Mouse (Mus musculus) retina, adult 2 months (tissue): ENCODE results near the gene Sap30.
"Not testable (repeated sequence)": the region's sequence is repeated elsewhere in the genome, so short reads cannot be mapped to it uniquely, and the experiment has no call there.

Source experiments
- DNase-seq: peaks from one replicate; pipeline ENCODE4 v3.0.0-alpha.2; 2012; ENCODE audit warnings: low read depth, low spot score

Sap30 gene

DNA sequence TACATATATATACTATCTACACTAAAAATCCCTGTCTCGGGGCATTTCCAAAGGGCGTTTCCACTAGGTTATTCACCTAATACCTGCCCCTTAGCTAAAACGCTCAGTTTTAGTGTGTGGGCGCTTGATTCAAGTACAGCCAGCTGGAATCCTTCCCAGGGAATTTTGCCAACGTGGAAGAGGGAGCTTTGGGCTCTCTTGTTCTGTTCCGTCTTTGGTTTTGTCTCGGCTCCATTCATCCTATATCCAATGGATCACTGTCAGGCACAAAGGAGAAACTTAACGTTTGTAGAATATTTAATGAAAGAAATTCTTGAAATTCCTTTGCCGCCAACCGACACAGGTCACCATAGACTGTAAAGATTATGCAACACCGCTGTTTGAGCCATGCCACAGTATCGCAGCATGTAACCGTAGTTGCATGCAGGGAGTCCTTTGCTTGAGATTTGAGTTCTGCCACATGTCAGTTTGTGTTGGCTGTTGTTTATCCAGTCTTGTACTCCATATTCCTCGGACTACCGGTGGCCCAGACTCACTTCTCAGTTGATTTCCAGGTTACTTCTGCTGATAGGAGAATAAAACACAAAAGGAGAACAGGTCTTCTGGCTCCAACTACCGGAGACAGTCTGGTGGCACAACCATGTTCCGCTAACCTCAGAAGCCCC, 11.3 kb upstream of the Sap30 start:
- no peak for DNase-seq

DNA sequence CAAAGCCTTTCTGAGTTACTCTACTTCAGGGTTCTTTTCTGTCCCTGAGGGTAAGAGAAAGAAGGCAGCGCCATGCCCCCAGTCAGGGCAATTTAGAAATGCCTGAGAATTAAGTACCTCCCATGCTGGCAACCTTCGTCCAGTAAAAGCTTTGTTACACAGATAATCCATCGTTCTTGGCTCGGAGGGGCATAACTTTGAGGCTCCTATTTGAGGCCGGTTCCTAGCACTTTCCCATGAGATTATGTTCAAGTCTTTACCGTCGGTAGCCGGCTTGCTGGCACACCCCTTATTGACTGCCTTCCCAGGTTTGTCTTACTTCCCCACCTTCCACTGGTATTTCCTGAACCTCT, 10.8 kb upstream of the Sap30 start:
- DNase-seq = no peak

DNA sequence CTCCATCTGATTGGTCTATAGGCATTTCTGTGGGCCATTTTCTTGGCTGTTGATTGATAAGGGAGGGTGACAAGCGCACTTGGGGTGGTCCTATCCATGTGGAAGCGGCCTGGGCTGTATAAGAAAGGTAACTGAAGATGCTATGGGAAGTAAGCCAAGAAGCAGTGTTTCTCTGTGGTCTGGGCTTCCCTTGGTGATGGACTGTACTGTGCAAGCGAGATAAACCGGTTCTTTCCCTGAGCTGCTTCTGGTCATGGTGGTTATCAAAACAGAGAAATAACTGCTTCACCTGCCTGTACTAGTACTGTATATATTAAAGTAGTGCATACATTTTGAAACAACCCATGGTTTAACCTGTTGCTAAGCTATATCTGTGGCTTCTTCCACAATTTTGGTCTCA, 4.2 kb upstream of the Sap30 start:
- DNase-seq = no peak

DNA sequence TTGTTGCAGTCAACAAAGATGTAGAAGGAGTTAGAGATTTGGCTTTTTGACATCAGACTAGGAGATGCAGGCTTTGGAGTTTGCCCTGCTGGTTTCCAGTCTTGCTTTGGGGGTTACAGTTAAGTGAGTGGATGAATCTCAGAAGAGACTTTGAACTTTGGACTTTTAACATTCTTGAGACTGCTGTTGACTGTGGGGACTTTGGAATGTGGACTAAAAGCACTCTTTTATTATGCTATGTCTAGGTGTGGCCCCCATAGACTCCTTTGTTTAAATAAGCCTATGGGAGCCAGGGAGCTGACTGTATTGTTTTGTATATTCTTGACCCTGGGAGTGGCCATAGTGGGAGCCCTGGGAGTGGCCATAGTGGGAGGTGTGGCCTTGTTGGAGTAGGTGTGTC, 2.2 kb upstream of the Sap30 start:
- no peak for DNase-seq

DNA sequence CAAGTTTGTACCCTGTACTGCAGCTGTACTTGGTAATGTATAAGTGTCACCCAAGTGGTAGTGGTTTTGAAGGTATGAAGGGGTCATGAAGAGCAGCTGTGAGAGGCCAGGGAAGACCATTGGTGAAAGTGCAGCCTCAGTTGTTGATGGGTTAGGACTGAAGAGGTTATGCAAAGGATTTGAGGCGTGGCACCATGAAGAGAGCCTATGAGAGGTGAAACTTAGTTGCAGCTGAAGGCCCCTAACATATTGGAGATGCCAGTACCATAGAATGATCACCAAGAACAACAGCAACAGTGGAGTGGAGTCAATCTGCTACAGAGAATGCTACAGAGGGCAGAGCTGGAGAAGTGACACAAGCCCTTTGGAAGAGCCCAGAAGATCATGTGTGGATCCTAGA, 1.7 kb upstream of the Sap30 start:
- no peak for DNase-seq

DNA sequence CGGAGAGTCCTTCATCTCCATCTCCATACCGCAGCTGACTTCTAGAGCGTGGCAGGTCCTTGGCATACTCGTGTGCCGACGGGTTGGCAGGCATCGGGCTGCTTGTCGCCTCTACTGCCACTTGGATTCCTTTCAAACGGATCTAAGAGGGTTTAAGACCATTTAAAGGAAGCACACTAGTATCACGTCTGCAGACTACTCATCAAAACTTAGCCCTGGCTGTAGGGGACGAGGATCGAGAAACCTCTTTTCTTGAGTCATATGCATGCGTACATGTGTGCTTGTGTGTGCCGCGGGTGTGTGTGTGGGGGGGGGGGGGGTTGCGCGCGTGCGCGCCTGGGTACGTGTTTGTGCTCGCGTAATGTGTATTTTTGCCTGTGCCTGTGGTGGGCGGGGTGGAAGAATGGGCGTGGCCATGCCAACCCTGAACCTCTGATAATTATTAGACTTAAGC, 679 bp upstream of the Sap30 start:
- DNase-seq = peak; percentile 54

DNA sequence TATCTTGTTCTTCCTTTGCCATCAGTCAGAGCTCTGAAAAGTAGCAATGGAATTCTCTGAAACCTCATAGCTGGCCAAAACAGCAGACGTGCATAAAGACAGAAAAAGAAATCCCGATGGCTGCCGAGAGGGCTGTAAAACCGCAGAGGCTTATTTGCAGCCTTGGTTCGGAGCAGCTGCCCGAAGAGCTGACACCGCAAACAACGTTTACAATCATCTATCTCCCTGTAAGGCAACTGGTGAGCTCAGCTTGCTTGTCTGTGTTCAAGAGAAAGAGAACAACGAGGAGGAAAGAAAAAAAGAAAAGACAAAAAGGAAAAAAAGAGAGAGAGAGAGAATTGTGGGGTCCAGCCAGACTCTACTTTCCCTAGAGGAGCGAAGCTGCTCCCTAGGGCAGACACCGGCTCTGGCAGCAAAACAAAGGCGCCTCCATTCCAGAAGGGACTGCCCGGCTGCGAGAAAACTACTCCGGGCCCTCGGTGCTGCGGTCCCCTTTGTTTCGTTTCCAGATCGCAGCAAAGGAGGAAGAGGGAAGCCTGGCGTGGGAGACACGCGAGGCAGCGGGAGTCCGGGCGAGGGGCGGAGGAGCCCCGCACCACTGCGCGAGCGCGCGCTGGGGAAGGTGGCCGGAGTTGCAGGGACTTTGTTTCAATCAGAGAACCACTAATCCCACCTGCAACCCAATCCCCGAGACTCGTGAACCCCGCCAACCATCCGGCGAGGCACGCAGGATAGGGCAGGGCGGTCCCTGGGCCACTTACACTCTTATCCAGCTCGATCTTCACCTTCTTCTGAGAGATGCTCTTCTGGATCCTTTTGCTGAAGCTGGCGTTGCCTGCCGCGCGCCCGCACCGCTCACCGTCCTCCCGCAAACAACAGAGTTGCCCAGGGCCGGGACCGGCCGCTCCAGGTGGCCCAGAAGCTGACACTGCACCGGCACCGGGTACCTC, 894 bp downstream of the Sap30 start:
- peak; percentile 36 for DNase-seq

DNA sequence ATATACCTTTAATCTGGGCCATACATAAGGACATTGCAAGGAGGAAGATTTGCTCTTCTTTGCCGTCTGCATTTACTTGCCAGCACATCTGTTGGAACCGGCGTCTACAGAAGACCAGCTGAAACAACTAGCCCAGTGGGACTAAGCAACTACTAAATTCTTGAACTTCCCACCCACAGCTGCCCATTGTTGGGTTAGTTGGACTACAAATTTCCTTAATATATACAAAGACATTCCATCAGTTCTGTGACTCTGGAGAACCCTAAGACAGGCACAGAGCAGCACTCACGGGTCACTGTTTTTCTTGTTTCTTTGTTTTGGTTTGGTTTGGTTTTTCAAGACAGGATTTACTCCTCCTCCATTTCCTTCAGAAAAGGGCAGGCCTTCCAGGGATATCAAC, 7.1 kb downstream of the Sap30 start:
- no peak for DNase-seq

DNA sequence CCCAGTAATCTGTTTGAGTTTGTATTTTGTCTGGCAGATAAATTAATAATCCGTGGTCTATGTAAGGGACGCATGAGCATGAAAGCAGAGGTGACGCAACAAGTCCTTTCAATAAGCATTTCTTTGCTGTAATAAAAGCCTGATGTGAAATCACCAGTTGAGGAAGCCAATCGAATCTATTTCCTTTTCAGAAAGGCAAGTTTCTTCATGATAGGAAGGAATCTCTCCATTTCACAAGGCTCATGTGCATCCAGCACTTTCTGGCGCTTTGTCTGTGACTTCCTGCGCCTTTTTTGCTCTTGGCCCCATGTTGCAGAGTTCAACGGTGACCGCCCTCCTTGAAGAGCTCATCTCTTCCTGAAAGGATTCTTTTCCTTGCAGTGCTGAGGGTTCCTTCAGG, 8.0 kb downstream of the Sap30 start:
- no peak for DNase-seq

DNA sequence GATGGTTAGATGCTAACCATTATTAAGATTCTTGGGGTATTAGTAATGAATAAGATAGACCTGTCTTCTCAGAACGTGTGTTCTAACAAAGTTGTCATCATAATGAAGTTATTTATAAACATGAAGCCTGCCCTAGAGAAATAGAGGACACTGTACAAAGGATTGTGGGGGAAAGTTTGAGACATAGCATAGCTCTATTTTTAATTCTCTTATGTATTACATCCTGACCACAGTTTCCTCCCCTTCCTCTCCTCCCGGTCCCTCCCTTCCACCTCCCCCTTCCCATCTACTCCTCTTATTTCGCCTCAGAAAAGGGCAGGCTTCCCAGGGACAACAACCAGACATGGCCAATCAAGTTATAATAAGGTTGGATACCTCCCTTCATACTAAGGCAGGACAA, 9.3 kb downstream of the Sap30 start:
- no peak for DNase-seq

DNA sequence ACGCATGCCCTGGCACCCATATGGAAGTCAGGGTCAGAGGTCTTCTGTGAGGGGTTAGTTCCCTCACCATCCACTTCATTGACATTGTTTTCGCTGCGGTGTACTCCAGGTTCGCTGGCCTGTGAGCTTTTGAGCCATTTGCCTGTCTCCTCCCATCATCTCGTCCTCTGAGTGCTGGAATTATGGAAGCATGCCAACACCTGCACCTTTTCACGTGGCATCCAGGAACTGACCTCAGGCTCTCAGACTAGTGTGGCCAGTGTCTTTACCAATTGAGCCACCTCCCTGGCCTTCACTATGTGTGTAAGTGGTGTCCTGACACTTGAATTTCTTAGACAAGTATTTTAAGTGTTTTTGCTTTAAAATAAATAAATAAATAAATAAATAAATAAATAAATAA, 13.9 kb downstream of the Sap30 start:
- DNase-seq = no peak

DNA sequence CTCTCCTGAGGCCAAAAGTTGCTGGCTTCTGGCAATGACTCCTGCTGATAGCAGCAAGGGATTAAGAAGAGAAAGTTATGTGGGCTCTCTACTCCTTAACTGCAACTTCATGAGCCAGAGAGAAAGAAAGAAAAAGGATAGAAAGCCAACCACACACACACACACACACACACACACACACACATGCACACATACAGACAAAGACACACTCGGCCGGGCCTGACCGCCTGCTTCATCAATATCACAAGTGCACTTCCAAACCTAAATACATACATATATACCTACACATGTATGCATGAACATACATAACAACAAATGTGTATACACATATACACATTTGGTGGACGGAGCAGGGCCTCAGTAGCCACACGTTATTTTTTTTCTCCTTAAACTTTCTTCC, 16.8 kb downstream of the Sap30 start:
- no peak for DNase-seq

DNA sequence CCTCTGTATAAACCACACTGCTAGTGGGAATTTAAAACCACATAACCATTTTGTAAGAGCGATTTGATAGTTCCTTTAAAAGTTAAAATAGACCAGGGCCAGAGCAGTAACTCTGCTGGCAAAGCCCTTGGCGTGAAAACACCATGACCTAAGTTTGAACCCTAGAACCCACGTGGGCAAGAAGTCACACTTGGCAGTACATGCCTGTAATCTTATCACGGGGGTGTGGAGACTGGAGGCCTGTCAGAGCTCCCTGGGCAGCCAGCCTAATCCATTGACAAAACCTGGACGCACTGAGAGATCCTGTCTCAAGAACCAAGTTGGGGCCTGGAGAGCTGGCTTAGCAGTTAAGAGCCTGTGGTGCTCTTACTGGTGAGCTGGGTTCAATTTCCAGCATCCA, 19.0 kb downstream of the Sap30 start:
- no peak for DNase-seq

DNA sequence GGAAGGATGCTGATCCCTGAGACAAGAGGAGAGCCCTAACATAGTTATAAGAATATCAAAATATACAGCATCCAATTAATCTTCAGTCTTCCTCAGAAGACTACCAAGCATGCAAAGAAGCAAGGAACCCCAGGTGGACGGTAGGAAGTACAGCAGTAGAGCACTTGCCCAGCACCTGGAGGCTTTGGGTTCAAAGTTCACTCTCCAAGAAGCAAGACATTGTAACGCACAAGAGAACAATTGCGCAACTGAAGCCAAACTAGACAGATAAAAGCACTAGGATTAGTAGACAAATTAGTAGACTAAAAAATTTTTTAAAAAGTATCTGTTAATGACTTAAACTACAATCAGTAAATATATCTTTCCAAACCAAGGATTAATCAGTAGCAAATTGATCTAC, 23.9 kb downstream of the Sap30 start:
- no peak for DNase-seq

DNA sequence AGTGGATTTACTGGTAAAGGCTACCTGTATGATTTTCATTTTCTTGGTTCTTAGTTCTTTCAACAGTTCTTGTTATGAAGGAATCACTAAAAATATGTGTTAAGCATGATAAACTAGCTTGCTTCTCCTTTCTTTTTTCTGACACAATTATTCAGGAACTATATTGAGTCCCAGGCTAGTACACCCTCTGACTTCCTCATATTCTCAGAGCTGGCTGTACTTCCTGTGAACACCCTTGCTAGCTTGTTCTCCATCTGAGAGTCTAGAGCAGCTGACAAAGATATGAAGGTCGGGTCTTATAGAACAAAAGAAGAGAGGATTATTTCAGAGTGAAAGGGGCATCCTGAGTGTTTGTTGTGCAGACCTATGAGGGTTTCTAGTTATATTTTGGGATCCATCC, 24.8 kb downstream of the Sap30 start:
- DNase-seq = no peak

DNA sequence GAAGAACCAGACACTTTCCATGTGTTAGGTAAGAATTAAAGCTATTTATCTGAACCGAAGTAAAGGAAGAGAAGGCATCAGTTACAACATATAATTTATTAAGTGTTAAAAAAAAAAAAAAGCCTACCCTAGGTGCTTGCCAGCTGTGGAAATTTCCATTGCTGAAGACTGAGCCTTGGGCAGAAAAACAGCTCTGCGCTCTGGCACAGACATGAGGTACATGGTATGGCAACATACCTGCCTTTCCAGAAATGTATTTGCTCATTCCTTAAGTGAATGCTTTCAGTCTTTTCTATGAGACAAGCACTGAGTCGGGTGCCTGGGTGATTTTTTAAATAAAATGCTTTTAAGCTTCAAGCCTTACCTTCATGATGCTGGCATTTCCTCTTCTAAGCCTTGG, 29.7 kb downstream of the Sap30 start:
- no peak for DNase-seq

DNA sequence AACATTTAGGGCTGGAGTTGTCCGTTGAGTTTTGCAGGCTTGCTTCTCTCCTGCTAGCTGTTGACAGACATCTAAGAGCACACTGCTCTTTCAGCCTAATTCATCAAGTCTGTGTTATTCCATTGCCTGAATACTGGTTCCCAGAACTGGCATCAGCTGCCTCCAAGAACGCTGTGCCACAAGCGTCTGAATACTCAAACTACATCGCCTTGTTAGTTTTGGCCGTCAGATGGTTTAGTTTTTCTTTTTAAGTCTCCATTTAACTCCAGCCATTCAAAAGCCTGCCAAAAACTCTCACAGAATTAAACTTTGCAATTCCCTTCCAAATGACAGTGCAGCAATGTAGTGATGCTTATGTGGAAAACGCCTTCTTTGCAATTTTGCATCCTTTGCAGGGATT, 30.5 kb downstream of the Sap30 start:
- no peak for DNase-seq

DNA sequence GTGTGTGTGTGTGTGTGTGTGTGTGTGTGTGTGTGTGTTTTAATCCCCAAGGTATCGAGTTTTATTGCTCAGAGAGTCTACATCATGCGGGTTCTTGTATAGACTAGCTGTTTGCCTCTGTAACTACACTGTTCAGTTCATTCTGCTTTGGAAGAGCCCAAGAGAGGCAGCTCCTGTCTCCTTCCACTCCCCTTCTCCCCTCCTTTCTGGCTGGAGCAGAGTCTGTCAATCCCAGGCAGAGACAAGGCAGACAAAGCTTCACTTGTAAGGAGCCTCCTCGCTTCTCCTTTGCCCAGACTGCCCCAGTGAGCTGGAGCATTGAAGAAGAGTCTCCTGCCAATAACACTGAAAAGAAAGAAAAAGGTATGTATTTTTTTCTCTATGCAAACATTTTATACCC, 31.9 kb downstream of the Sap30 start, which contains the start of gene Scrg1:
Gene Scrg1, plus strand, starts transcription at position 159 of the 400 bp plus-strand sequence.
- DNase-seq = no peak

DNA sequence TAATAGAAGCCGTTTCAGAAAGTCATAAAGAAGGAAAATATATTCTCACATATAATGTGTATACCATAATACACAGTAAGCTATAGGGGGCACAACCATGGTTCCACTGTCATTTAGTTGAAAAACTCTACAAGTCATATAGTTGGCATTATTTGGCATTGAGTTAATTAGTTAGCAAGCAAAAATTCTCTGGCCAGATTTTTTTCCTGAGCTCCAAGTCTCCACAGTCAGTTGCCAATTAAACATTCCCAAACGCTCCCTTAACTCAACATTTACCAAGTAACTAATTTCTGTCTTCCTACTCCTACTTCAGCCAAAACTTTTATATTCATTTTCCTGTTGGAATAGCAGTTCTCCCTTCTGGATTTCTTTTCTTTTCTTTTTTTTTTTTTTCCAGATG, 34.3 kb downstream of the Sap30 start:
- no peak for DNase-seq

DNA sequence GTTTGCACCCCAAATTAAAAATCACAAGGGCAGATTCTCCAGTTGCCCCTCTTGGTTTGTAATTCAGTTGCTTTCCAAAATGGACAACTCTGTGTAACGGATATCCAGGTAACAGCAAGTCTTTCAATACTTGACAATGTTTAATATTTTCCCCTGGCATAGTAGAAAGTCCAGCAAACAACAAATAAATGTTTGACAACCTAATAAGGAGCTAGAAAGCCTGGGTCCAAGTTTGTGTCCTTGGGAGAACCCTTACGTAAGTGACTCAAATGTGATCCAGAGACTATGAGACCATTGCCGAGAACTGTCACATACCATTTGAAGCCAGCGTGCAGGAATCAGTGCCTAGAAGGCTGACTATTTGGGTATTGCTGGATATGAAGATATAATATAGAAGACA, 35.8 kb downstream of the Sap30 start:
- DNase-seq = no peak

DNA sequence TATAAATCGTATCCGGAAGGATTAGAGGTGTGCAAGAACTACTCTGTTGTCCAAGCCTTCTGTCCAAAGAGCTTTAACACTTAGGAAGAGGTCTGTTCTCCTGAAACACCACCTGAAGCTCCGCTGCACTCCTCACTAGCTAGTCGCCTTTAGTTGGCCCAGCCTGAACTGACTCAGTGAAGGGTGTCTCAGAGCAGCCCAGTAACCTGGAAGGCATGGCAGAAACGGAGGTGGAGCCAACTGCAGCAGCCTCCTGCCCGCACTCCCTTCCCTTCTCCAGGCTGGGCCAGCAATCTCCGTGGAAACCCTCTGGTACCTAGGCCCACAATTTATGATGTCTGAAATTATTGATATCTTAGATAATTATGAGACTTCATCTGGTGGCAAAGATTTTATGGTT, 36.9 kb downstream of the Sap30 start:
- DNase-seq = no peak

DNA sequence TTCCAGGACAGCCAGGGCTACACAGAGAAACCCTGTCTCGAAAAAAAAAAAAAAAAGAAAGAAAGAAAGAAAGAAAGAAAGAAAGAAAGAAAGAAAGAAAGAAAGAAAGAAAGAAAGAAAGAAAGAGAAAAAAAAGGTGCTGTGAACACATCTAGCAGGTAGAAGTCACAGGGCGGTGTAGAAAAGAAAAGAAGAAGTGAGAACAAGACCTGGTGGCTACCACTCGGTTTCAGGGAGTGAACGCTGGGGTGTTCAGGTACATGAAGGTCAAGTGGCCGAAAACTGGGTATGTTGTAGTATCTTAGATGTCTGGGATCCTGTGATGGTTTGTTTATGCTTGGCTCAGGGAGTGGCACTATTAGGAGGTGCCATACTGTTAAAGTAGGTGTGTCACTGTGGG, 41.8 kb downstream of the Sap30 start:
- not testable (repeated sequence) for DNase-seq

DNA sequence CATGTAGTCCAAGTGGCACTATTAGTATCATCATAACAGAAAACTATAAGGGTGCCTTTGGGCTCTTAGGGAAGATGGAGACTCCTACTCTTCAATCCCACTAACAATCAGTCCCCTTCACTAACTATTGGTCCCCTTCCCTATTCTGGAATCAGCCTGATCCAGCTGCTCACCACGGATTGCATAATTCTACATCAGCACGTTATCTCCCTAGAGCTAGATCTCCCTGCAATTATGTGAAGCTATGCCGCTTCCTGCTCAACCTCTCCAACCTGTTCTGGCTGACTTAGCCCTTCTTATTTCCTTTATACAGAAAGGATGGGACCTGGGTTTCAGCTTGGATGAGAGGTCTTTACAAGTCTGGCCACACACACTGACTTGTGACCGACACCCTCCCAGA, 44.4 kb downstream of the Sap30 start:
- no peak for DNase-seq
